In the genomic region with DNA sequence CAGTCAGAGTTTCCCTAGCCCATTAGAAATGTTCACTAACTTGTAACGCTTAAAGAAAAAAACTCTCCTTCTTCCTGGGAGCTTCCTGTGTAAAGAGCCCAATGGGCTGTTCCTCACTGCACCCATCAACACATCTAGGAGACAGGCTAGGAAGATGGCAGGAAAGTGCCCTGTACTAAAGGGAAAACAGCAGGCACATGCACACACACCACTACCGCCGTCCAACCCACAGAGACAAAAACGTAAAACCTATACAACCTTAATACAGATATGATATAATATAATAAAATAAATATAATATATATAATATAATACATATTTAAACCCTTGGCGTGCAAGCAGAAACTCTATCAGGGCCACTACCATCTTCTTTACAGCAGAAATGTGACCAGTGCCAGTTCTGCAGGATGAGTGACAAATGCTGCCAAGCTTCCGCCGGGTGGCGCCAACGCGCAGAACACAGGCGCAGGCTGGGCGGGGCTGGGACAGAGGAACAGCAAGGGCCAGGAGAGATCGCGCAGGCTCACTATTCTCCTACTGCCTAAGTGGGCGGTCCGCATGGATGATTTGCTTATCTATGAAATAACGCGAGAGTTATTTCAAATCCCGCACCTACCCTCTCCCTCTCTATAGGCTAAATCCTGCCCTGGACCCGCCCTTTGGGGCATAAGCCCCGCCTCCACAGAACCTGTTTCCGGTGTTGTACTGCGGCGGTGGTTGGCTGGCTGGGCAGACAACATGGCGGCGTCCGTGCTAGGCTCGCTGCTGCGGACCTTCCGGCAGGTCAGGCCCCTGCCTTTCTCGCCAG, we compare ENCODE assay signal across 8 mouse cellular contexts. TPM values are rescaled to one million over a fixed set of nuclear protein-coding genes. Genes with fewer than 3 reads are reported as not detected.
DNase-seq lines count a peak whose midpoint lies in the region; ATAC-seq lines count a peak whose summit lies in the region.

A gene (plus strand): TSS at position 687 of the 808 bp plus-strand sequence.

- peak; percentile 99 for DNase-seq in c-Kit-negative CD71-positive TER-119-positive erythroid progenitor cells, embryonic 14.5 days (ENCODE audit: low read depth, low spot score)
- DNase-seq in fibroblast of lung, adult 2 months (ENCODE audit: low read depth) = peak; percentile 99
- peak; percentile 99 for DNase-seq in kidney, postnatal 14 days
- peak; percentile 98 for DNase-seq in liver, embryonic 13.5 days
- peak; percentile 95 for DNase-seq in neural tube, embryonic 10.5 days (ENCODE audit: extremely low spot score, low spot score)

- peak; percentile 97 for ATAC-seq in CD4-positive, CD25-positive, alpha-beta regulatory T cell, adult 4 months
- ATAC-seq in heart, embryonic 14.5 days (ENCODE audit: insufficient number of reproducible peaks, insufficient read depth, low FRiP score, low read depth) = peak; percentile 100
- ATAC-seq in liver, embryonic 13.5 days (ENCODE audit: low read depth) = peak; percentile 99
- ATAC-seq in stomach, embryonic 16.5 days (ENCODE audit: insufficient read depth, low FRiP score) = peak; percentile 99

- H3K9ac ChIP-seq in heart, embryonic 14.5 days (ENCODE audit: low read length) = peak within 1 kb of the TSS; percentile 94
- H3K9ac ChIP-seq in liver, embryonic 13.5 days = peak within 1 kb of the TSS; percentile 81
- H3K9ac ChIP-seq in stomach, embryonic 16.5 days (ENCODE audit: low read length) = peak within 1 kb of the TSS; percentile 92

- peaks cover 27% of the 10 kb centered on the region for H3K36me3 ChIP-seq in heart, embryonic 14.5 days (ENCODE audit: control insufficient read depth, insufficient read depth, low read length)
- H3K36me3 ChIP-seq in liver, embryonic 13.5 days = peaks cover 20% of the 10 kb centered on the region
- peaks cover 3% of the 10 kb centered on the region; the same call in 1 of the 2 replicates for H3K36me3 ChIP-seq in stomach, embryonic 16.5 days (ENCODE audit: control insufficient read depth, insufficient read depth, low read length)

- 7% methylated on average over 31 of the region's 31 CpGs for WGBS in heart, embryonic 14.5 days
- 8% methylated on average over 31 of the region's 31 CpGs for WGBS in liver, embryonic 13.5 days (ENCODE audit: insufficient replicate concordance)
- 6% methylated on average over 31 of the region's 31 CpGs for WGBS in stomach, embryonic 16.5 days

- peak within 1 kb of the TSS; percentile 92 for H3K4me2 ChIP-seq in heart, embryonic 14.5 days (ENCODE audit: low read length)
- H3K4me2 ChIP-seq in liver, embryonic 13.5 days = peak within 1 kb of the TSS; percentile 72
- peak within 1 kb of the TSS; percentile 88 for H3K4me2 ChIP-seq in stomach, embryonic 16.5 days (ENCODE audit: low read depth, low read length)

- peaks cover 0 to 11% of the 10 kb centered on the region in 2 experiments; a peak in 2 of 4 replicates for H3K4me1 ChIP-seq in heart, embryonic 14.5 days (ENCODE audit: control insufficient read depth in 2 of 2, insufficient read depth in 2 of 2, low read length in 2 of 2)
- H3K4me1 ChIP-seq in liver, embryonic 13.5 days (replicated peaks) = peaks cover 19% of the 10 kb centered on the region
- H3K4me1 ChIP-seq in stomach, embryonic 16.5 days (ENCODE audit: control insufficient read depth, insufficient read depth, low read length) = peaks cover 3% of the 10 kb centered on the region; the same call in 1 of the 2 replicates

- H3K4me3 ChIP-seq in heart, embryonic 14.5 days (ENCODE audit: control insufficient read depth in 1 of 2, insufficient read depth in 1 of 2, low read depth in 1 of 2, low read length in 2 of 2) = peak within 1 kb of the TSS; percentile 72 to 97
- peak within 1 kb of the TSS; percentile 79 for H3K4me3 ChIP-seq in liver, embryonic 13.5 days (replicated peaks)
- H3K4me3 ChIP-seq in stomach, embryonic 16.5 days (replicated peaks; ENCODE audit: low read length) = peak within 1 kb of the TSS; percentile 75

- peak within 1 kb of the TSS; percentile 87 to 88 for H3K27ac ChIP-seq in heart, embryonic 14.5 days (replicated peaks in 1 of 2; ENCODE audit: control insufficient read depth in 1 of 2, insufficient read depth in 1 of 2, low read depth in 2 of 2, low read length in 2 of 2)
- peak within 1 kb of the TSS; percentile 72 for H3K27ac ChIP-seq in liver, embryonic 13.5 days
- H3K27ac ChIP-seq in stomach, embryonic 16.5 days (ENCODE audit: low read length) = peak within 1 kb of the TSS; percentile 77

- H3K9me3 ChIP-seq in heart, embryonic 14.5 days (ENCODE audit: control insufficient read depth, low read length) = no peaks in the 10 kb centered on the region
- no peaks in the 10 kb centered on the region for H3K9me3 ChIP-seq in liver, embryonic 13.5 days (replicated peaks)
- no peaks in the 10 kb centered on the region for H3K9me3 ChIP-seq in stomach, embryonic 16.5 days (replicated peaks; ENCODE audit: control insufficient read depth, low read length)

- H3K27me3 ChIP-seq in heart, embryonic 14.5 days (ENCODE audit: control insufficient read depth, insufficient read depth, low read length) = no peaks in the 10 kb centered on the region
- no peaks in the 10 kb centered on the region for H3K27me3 ChIP-seq in liver, embryonic 13.5 days
- H3K27me3 ChIP-seq in stomach, embryonic 16.5 days (ENCODE audit: control insufficient read depth, insufficient read depth, low read length) = no peaks in the 10 kb centered on the region

RNA-seq across cellular contexts. Expression of the gene that starts here (rescaled TPM):
- 100 to 1,000 TPM; 237 to 281 TPM for polyA plus RNA-seq in CD4-positive, CD25-positive, alpha-beta regulatory T cell, adult 4 months (2017; shearing (Covaris generic))
- 180 and 204 TPM in 2 replicates for polyA plus RNA-seq in heart, embryonic 14.5 days (2014; fragmentation: Nextera tagmentation; extraction: Ambion mirVana)
- polyA plus RNA-seq in liver, embryonic 13.5 days (2015; fragmentation: Nextera tagmentation; extraction: Ambion mirVana) = 256 and 261 TPM in 2 replicates
- polyA plus RNA-seq in stomach, embryonic 16.5 days (2015; fragmentation: Nextera tagmentation; extraction: Ambion mirVana) = 251 and 271 TPM in 2 replicates

Comparison
In these comparisons a context has a peak if more than half of its experiments do, and no peak if none do; other contexts are left out.
1. Peak in every context shown above with its lines: DNase-seq, ATAC-seq, H3K4me3 ChIP-seq and H3K27ac ChIP-seq.